Mouse (Mus musculus): ENCODE measurements around the gene Ghdc. TPM values are rescaled to one million over a fixed set of nuclear protein-coding genes. Genes with fewer than 3 reads are reported as not detected.

Ghdc gene
- polyA plus RNA-seq, 1 experiment from 2014 or later, result 4.7 TPM

DNA sequence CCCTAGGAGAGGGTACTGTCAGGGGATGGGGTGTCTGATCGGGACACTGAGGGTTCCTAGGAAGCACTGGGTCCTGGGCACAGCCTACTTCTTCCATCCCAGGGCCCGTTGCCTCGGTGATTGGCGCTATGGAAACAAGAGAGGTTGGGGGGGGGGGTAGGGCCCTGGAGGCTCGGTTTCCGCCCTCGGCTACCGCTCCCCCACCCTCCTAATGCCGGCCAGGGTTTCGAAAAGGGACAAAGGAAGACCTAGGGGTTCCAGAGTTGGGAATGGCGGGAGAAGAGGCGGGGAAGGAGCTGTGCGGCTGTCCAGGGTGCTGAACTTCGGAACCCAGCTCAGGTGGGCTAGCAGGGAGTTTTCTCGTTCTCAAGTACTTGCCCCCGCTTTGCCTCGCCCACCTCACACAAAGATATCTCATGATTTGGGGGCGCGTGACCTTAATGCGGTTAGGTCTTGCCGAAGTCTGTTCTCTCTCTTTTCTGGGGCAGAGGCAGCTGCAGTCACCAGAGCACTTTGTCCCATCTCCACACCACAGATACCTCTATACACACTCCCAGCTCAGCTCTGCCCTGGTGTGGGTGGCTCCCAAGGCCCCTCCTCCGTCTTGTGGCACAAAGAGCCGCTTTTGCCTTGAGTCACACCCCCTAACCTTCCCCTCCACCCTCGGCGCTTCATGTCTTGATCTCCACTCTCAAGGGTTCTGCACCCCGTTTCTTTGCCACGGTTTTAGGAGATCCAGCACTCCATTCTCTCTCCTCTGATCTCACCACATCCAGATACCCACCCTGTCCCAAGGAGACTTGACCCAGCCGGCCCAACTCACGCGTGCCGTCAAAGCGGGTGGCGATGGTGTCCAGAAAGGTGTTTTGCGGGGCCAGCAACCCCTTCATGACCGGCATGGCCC is 11.8 kb downstream of the Ghdc start:
- H3K4me1 ChIP-seq, result peaks cover 17% of the 10 kb centered on the region
- H3K27me3 ChIP-seq, result peaks cover 41% of the 10 kb centered on the region
- under 1% methylated on average over 35 of the region's 35 CpGs for WGBS
- no peaks in the 10 kb centered on the region for H3K9me3 ChIP-seq (replicated peaks)
- H3K4me3 ChIP-seq, result peak overlapping the region; percentile 41
- H3K4me2 ChIP-seq (replicated peaks), result peak overlapping the region; percentile 78
- peak overlapping the region; percentile 54 for H3K9ac ChIP-seq
- H3K36me3 ChIP-seq, result peaks cover 10% of the 10 kb centered on the region; the same call in 1 of the 2 replicates
- H3K27ac ChIP-seq, result peak overlapping the region; percentile 24
- peak; percentile 61 for ATAC-seq (ENCODE audit: low FRiP score)

DNA sequence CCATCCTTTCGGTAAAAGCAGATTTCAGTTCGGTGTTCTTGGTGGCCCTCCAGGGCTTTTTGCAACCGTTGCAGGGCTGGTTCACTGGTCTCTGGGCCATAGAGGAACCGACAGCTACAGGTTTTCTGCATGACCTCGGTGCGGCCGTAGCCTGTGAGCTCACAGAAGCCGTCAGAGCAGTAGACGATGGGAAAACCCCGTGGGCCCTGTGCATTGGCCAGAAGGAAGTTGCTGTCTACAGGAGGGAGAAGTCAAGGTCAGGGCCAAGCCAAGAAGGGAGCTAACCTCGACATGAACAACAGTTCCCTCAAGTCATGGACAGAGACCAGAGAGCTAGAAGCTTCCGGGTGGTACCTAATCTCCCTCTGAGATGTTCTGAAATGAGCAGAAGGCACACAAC is 13.2 kb downstream of the Ghdc start:
- ATAC-seq (ENCODE audit: low FRiP score), result no peak
- Histone ChIP-seq H3K27me3 (peaks cover 40% of the 10 kb centered on the region), H3K9ac (no peak overlapping the region), H3K4me3 (no peak overlapping the region), H3K4me1 (peaks cover 17% of the 10 kb centered on the region), H3K36me3 (peaks cover 10% of the 10 kb centered on the region; the same call in 1 of the 2 replicates), H3K4me2 (replicated peaks) (no peak overlapping the region), H3K27ac (no peak overlapping the region), H3K9me3 (replicated peaks) (no peaks in the 10 kb centered on the region)
- WGBS, result 91% methylated on average over 12 of the region's 12 CpGs

DNA sequence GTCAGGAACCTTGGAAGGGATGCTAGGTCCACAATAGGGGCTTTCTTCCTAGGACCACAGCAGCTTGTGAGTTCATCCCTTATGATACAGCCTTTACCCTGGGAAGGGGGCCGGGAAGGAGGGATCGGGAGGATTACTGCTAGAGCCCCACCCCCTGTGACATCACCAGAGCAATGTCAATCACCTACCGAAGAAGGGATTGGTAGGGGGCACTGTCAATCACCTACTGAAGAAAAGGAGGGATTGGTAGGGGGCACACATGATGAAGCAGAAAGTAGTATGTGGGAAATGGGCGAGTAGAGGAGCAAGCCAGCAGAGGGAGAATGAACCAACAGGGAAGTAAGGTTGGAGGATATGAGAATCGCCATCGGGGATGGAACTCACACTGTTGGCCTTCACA is 14.3 kb downstream of the Ghdc start:
- Histone ChIP-seq H3K9ac (no peak overlapping the region), H3K4me3 (no peak overlapping the region), H3K27me3 (peaks cover 32% of the 10 kb centered on the region), H3K9me3 (replicated peaks) (no peaks in the 10 kb centered on the region), H3K36me3 (peaks cover 10% of the 10 kb centered on the region; the same call in 1 of the 2 replicates), H3K27ac (no peak overlapping the region), H3K4me2 (replicated peaks) (no peak overlapping the region), H3K4me1 (peaks cover 17% of the 10 kb centered on the region)
- ATAC-seq (ENCODE audit: low FRiP score), result no peak
- 69% methylated on average over 6 of the region's 6 CpGs for WGBS

DNA sequence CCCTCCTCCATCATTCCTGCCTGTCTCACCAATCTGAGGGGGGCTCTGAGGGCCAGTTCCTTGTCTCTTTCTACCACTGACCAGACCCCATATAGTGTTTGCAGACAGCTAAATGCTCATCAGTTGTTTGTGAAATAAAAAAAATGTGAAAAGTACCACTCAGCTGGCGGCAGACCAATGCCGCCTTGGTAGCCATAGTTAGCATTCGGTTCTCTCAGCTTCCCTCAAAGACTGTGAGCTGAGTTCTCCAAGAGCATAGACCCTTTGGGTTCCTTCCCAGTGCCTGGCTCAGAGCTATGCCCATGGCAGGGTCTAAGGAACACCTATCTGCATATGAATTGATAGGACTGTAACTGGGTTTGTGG is 16.1 kb downstream of the Ghdc start:
- Histone ChIP-seq H3K9ac (no peak overlapping the region), H3K4me3 (no peak overlapping the region), H3K9me3 (replicated peaks) (no peaks in the 10 kb centered on the region), H3K27ac (no peak overlapping the region), H3K27me3 (peaks cover 28% of the 10 kb centered on the region), H3K36me3 (peaks cover 24% of the 10 kb centered on the region), H3K4me1 (peaks cover 9% of the 10 kb centered on the region), H3K4me2 (replicated peaks) (no peak overlapping the region)
- no peak for ATAC-seq (ENCODE audit: low FRiP score)
- 91% methylated on average over 3 of the region's 3 CpGs for WGBS

DNA sequence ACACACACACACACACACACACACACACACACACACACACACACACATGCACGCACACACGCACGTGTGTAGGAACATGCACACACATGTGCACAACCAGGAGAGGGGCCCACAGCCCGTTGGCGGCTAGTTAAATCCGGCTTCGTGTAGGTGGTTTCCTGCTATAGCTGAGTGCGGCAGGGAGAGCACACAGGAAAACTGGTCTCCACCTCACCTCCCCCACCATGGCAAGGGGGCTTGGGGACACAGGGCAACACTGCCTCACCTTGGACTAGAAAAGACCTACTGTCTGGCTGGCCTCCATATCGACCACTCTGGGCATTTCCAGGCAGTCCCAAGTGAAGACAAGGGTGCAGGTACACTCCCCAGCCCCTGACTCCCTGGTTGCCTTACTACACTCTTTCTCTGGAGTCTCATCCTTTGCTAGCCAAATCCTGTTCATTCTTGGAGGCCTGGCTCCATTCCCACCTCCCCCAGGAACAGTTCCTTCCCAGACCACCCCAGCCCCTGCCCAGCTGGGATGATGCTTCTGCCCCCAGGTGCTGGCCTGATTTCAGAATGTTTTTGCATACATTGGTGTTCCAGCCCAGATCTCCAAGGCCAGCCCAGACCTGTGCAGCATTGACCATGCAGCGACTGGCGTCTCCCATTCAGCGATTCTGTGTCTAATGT is 16.6 kb downstream of the Ghdc start:
- Histone ChIP-seq H3K9ac (no peak overlapping the region), H3K4me2 (replicated peaks) (no peak overlapping the region), H3K4me3 (no peak overlapping the region), H3K36me3 (peaks cover 25% of the 10 kb centered on the region), H3K27ac (no peak overlapping the region), H3K27me3 (peaks cover 28% of the 10 kb centered on the region), H3K4me1 (peaks cover 6% of the 10 kb centered on the region; the same call in 1 of the 2 replicates), H3K9me3 (replicated peaks) (no peaks in the 10 kb centered on the region)
- no peak for ATAC-seq (ENCODE audit: low FRiP score)
- WGBS, result 87% methylated on average over 11 of the region's 12 CpGs

DNA sequence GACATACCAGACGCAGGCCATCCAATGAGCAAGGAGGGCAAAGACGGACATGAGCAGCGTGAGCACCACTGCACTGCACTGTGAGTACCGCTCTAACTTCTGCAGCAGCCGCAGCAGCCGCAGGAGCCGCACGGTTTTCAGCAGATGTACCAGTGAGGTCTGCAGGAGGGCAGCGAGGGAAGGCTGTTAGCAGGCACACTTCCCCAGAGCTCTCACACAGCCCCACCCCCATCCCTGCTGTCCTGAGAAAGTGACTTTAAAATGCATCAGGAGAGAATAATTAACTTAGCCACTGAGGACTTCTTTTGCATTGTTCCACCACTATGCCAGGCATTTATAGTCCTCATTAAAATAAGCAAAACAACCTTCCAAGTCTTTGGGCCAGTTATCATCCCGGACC is 18.5 kb downstream of the Ghdc start:
- Histone ChIP-seq H3K4me3 (no peak overlapping the region), H3K4me2 (replicated peaks) (no peak overlapping the region), H3K4me1 (no peaks in the 10 kb centered on the region), H3K36me3 (peaks cover 28% of the 10 kb centered on the region), H3K27me3 (peaks cover 36% of the 10 kb centered on the region), H3K9ac (no peak overlapping the region), H3K9me3 (replicated peaks) (no peaks in the 10 kb centered on the region), H3K27ac (no peak overlapping the region)
- 37% methylated on average over 10 of the region's 10 CpGs for WGBS
- ATAC-seq (ENCODE audit: low FRiP score), result no peak

DNA sequence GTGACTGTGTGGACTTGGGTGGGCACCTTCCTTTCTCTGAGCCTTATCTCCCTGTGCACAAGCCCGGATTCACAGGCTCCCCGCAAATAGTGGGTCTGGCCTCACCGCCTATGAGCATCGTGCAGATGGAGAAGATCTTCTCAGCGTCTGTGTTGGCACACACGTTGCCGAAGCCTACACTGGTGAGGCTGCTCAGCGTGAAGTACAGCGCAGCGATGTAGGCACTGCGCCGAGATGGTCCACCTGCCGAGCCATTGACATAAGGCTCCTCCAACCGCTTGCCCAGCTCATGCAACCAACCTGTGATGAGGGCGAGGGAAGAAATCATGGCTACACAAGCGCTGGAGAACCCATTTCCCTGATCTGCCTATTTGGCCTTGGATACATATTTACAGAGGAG is 20.6 kb downstream of the Ghdc start:
- Histone ChIP-seq H3K4me3 (no peak overlapping the region), H3K9me3 (replicated peaks) (no peaks in the 10 kb centered on the region), H3K4me1 (no peaks in the 10 kb centered on the region), H3K9ac (no peak overlapping the region), H3K27ac (no peak overlapping the region), H3K36me3 (peaks cover 23% of the 10 kb centered on the region), H3K27me3 (peaks cover 34% of the 10 kb centered on the region), H3K4me2 (replicated peaks) (no peak overlapping the region)
- 94% methylated on average over 16 of the region's 16 CpGs for WGBS
- ATAC-seq (ENCODE audit: low FRiP score), result no peak

DNA sequence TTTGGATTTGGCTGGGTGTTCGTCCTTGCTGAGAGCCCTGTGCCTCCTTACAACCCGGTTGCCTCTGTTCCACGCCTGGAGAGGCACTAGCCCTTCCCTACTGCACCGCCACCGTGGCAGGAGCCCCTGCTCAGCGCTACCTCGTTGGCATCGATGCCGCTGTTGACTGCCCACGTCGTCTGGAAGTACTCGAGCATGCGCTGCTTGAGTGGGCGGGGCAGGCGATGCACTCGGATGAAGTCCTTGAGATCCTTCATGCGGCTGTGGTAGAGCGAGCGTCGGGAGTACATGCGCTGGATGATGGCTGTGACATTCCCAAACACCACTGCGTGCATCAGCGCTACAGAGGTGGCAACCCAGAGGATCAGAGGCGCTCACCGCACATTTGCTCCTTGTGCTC is 21.3 kb downstream of the Ghdc start:
- H3K9ac ChIP-seq, result no peak overlapping the region
- 49% methylated on average over 25 of the region's 25 CpGs for WGBS
- H3K27me3 ChIP-seq, result peaks cover 33% of the 10 kb centered on the region
- peaks cover 19% of the 10 kb centered on the region for H3K36me3 ChIP-seq
- no peak overlapping the region for H3K27ac ChIP-seq
- no peaks in the 10 kb centered on the region for H3K9me3 ChIP-seq (replicated peaks)
- H3K4me2 ChIP-seq (replicated peaks), result no peak overlapping the region
- no peaks in the 10 kb centered on the region for H3K4me1 ChIP-seq
- ATAC-seq (ENCODE audit: low FRiP score), result no peak
- no peak overlapping the region for H3K4me3 ChIP-seq

DNA sequence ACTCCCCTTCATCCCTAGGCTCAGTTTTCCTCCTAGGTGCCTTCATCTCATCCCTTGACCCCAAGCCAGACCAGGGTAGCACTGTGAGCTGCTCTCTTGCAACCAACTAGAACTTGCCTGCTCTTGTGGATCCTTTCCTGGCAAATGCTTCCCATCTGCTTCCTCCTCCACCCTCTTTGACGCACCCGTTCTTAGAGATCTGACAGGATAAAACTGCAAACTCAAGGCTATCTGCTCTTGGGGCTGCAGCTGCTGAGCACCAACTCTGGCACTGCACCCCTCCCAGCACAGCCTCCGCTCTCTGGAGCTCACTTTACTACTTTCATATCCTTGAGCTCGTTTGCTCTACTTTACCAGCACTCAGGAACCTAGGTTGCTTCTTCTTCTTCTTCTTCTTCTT is 22.1 kb downstream of the Ghdc start:
- no peak overlapping the region for H3K4me3 ChIP-seq
- H3K9ac ChIP-seq, result no peak overlapping the region
- H3K36me3 ChIP-seq, result peaks cover 19% of the 10 kb centered on the region
- H3K9me3 ChIP-seq (replicated peaks), result no peaks in the 10 kb centered on the region
- H3K4me2 ChIP-seq (replicated peaks), result no peak overlapping the region
- no peak for ATAC-seq (ENCODE audit: low FRiP score)
- H3K27me3 ChIP-seq, result peaks cover 27% of the 10 kb centered on the region
- H3K4me1 ChIP-seq, result no peaks in the 10 kb centered on the region
- H3K27ac ChIP-seq, result no peak overlapping the region
- 83% methylated on average over 4 of the region's 4 CpGs for WGBS

DNA sequence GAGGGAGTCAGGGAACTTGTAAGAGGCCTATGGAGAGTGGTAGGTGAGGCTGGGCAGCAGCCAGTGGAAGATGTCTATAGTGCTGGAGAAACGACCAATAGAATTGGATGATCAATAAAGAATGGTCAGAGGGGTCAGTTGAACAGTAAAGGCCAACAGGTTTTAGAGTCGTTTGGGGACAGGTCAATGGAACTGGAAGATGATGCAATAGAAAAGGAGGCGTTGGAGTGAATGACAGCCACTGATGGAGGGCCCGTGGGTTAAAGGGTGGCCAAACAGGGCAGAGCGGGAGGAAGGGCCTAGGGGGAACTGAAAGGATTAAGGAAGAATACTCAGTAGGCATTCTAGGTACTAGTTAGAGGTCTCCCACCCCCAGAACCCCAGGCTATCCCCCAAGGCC is 23.6 kb downstream of the Ghdc start:
- no peaks in the 10 kb centered on the region for H3K9me3 ChIP-seq (replicated peaks)
- no peaks in the 10 kb centered on the region for H3K4me1 ChIP-seq
- ATAC-seq (ENCODE audit: low FRiP score), result no peak
- H3K4me3 ChIP-seq, result no peak overlapping the region
- no peak overlapping the region for H3K9ac ChIP-seq
- WGBS, result 74% methylated on average over 5 of the region's 5 CpGs
- peaks cover 25% of the 10 kb centered on the region for H3K27me3 ChIP-seq
- no peak overlapping the region for H3K27ac ChIP-seq
- no peak overlapping the region for H3K4me2 ChIP-seq (replicated peaks)
- H3K36me3 ChIP-seq, result peaks cover 19% of the 10 kb centered on the region

DNA sequence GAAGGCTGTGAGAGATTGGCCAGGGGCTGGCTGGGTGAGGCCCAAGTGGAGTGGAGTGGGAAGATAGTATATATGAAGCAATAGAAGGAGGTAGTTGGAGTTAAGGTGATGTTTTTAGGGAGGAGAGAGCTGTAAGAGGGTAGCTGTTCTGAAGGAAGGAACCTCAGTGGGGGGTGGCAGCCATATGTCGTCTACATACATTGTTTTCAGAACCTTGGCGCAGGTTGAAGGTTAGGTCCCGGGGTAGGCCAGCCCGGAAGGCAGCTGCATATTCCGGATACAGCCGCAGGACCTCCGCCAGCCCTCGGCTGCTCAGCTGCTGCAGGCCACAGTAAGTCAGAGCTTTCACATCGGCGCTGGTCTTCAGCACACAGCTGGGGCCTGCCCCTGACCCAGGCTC is 24.2 kb downstream of the Ghdc start:
- H3K9me3 ChIP-seq (replicated peaks), result no peaks in the 10 kb centered on the region
- no peak overlapping the region for H3K27ac ChIP-seq
- no peak overlapping the region for H3K4me2 ChIP-seq (replicated peaks)
- no peaks in the 10 kb centered on the region for H3K4me1 ChIP-seq
- peaks cover 25% of the 10 kb centered on the region for H3K27me3 ChIP-seq
- H3K4me3 ChIP-seq, result no peak overlapping the region
- WGBS, result 80% methylated on average over 10 of the region's 10 CpGs
- H3K36me3 ChIP-seq, result peaks cover 20% of the 10 kb centered on the region
- H3K9ac ChIP-seq, result no peak overlapping the region
- ATAC-seq (ENCODE audit: low FRiP score), result no peak

DNA sequence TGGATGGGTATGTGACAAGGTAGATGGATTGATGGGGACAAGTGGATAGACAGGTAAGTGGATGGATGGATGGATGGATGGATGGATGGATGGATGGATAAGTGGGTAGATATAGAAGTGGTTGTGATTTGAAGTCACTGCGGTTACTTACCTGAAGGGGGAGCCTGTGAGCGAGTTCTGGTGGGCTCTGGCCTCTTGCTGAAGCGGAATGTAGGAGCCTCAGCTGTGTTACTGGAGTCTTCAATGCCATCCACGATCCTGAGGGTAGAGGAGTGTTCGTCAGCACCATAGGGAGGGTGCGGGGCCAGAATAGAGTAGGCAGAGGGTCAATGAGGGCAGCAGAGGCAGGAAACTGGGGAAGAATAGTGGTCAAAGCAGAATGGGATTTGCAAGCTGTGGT is 25.7 kb downstream of the Ghdc start:
- Histone ChIP-seq H3K27ac (no peak overlapping the region), H3K4me3 (no peak overlapping the region), H3K27me3 (peaks cover 21% of the 10 kb centered on the region), H3K9ac (no peak overlapping the region), H3K36me3 (peaks cover 13% of the 10 kb centered on the region), H3K4me1 (no peaks in the 10 kb centered on the region), H3K4me2 (replicated peaks) (no peak overlapping the region), H3K9me3 (replicated peaks) (no peaks in the 10 kb centered on the region)
- 19% methylated on average over 6 of the region's 6 CpGs for WGBS
- no peak for ATAC-seq (ENCODE audit: low FRiP score)
